Mouse (Mus musculus) ES-Bruce4 (cell line): ENCODE measurements at regions not wholly inside any gene's neighbourhood (a gene's known extent, or its start where the extent isn't known, plus 50 kb on each side); places are given as distances from the start of the nearest gene placed in this dataset.

ENCODE experiments used
- CTCF ChIP-seq: IDR thresholded peaks from one replicate; pipeline ENCODE4 v1.8.1; 2011; ENCODE audit warnings: low read depth, low read length
- EP300 ChIP-seq: IDR thresholded peaks from 2 replicates; pipeline ENCODE4 v1.6.1; 2011; ENCODE audit warnings: low read depth, low read length; ENCODE audit not compliant: insufficient read depth
- POLR2A ChIP-seq: IDR thresholded peaks from one replicate; pipeline ENCODE4 v1.8.1; 2011; ENCODE audit warnings: low read length; ENCODE audit not compliant: insufficient read depth

DNA sequence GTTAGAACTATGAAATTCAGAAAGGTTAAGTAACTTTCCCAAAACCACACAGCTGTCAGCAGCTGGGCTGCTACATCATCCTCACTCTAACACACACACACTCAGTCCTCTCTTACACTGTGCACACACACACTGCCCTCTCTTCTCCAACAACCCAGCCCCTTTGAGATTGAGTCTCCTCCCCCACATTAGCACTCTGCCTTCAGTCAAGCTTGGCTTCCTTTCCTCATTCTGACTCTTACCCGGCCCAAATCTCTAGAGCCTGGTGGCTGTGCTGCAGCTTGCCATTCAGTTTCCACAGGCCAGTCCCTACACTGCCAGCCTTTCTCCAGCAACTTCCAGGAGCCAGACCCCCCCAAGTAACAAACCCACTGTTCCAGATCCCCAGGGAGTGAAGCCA, 602.0 kb upstream of the Adam5 start:
- TF ChIP-seq POLR2A, result no peak
- no peak for TF ChIP-seq CTCF
- TF ChIP-seq EP300, result no peak
